ENCODE assay signal across 9 mouse cellular contexts in genomic region chr5:78584823-78585222, GRCm38 (mm10).
DNase-seq lines count a peak whose midpoint lies in the region; ATAC-seq lines count a peak whose summit lies in the region.
"Had no signal": no experiment of that assay in that cellular context is flagged by ENCODE, and none has a peak within 500 bp of the region (broad histone marks: within the 10 kb centered on the region; RNA-seq: fewer than 3 reads in every experiment).

No protein-coding gene starts in this region.

- ATAC-seq in embryonic facial prominence, embryonic 15.5 days (ENCODE audit: insufficient number of reproducible peaks, low FRiP score, low TSS enrichment, low read depth): peak; percentile 54; the same call in 1 of the 2 replicates
- ATAC-seq in neural tube, embryonic 14.5 days (ENCODE audit: low read depth): peak; percentile 78

- H3K9me3 ChIP-seq in embryonic facial prominence, embryonic 15.5 days (replicated peaks): no peaks in the 10 kb centered on the region
- H3K9me3 ChIP-seq in neural tube, embryonic 14.5 days (ENCODE audit: control insufficient read depth, low read length): no peaks in the 10 kb centered on the region
- H3K9me3 ChIP-seq: stomach, embryonic 15.5 days had no signal

- WGBS in embryonic facial prominence, embryonic 15.5 days: 59% methylated on average over 1 of the region's 1 CpGs
- WGBS in neural tube, embryonic 14.5 days: 68% methylated on average over 1 of the region's 1 CpGs

- DNase-seq in cerebellum, adult 9-11 months: peak; percentile 19
- DNase-seq in layer of hippocampus, adult 9-11 months: peak; percentile 89
- no peak for DNase-seq in yolk sac, embryonic 10.5 days (ENCODE audit: low spot score)
- no peak for DNase-seq in adrenal gland, postnatal 36 days
- DNase-seq in heart, adult 18-20 months: no peak
- DNase-seq: kidney, adult 18-20 months had no signal

- no peak overlapping the region for H3K27ac ChIP-seq in embryonic facial prominence, embryonic 15.5 days (replicated peaks)
- no peak overlapping the region for H3K27ac ChIP-seq in neural tube, embryonic 14.5 days (ENCODE audit: low read depth, low read length)
- H3K27ac ChIP-seq: stomach, embryonic 15.5 days had no signal

- no peaks in the 10 kb centered on the region for H3K36me3 ChIP-seq in embryonic facial prominence, embryonic 15.5 days
- no peaks in the 10 kb centered on the region for H3K36me3 ChIP-seq in neural tube, embryonic 14.5 days (ENCODE audit: control insufficient read depth, insufficient read depth, low read length)
- H3K36me3 ChIP-seq: stomach, embryonic 15.5 days had no signal

- no peaks in the 10 kb centered on the region for H3K27me3 ChIP-seq in embryonic facial prominence, embryonic 15.5 days
- no peaks in the 10 kb centered on the region for H3K27me3 ChIP-seq in neural tube, embryonic 14.5 days (ENCODE audit: control insufficient read depth, insufficient read depth, low read length)
- H3K27me3 ChIP-seq: stomach, embryonic 15.5 days had no signal

- no peak overlapping the region for H3K4me3 ChIP-seq in embryonic facial prominence, embryonic 15.5 days (replicated peaks)
- no peak overlapping the region for H3K4me3 ChIP-seq in neural tube, embryonic 14.5 days (ENCODE audit: low read depth, low read length)
- H3K4me3 ChIP-seq: stomach, embryonic 15.5 days had no signal

- H3K4me1 ChIP-seq in embryonic facial prominence, embryonic 15.5 days: no peaks in the 10 kb centered on the region
- no peaks in the 10 kb centered on the region for H3K4me1 ChIP-seq in neural tube, embryonic 14.5 days (ENCODE audit: control insufficient read depth, insufficient read depth, low read length)
- H3K4me1 ChIP-seq: stomach, embryonic 15.5 days had no signal

- H3K4me2 ChIP-seq in embryonic facial prominence, embryonic 15.5 days (replicated peaks): no peak overlapping the region
- no peak overlapping the region for H3K4me2 ChIP-seq in neural tube, embryonic 14.5 days (ENCODE audit: low read depth, low read length)
- H3K4me2 ChIP-seq: stomach, embryonic 15.5 days had no signal

- H3K9ac ChIP-seq in embryonic facial prominence, embryonic 15.5 days: no peak overlapping the region
- no peak overlapping the region for H3K9ac ChIP-seq in neural tube, embryonic 14.5 days (replicated peaks; ENCODE audit: low read depth, low read length)
- H3K9ac ChIP-seq: stomach, embryonic 15.5 days had no signal

Comparison
In these comparisons a context has a peak if more than half of its experiments do, and no peak if none do; other contexts are left out.
1. DNase-seq: peak in cerebellum, adult 9-11 months (single experiment) and layer of hippocampus, adult 9-11 months (single experiment); none in yolk sac, embryonic 10.5 days (single experiment), adrenal gland, postnatal 36 days (0 of 2) and heart, adult 18-20 months (0 of 2).